Mouse (Mus musculus) heart, embryonic 14.5 days (tissue): ENCODE measurements around the gene Styk1. TPM values are rescaled to one million over a fixed set of nuclear protein-coding genes. Genes with fewer than 3 reads are reported as not detected.

ENCODE experiments used
- ATAC-seq: fragments of 200-750 bp; cut with Nextera tagmentation; 2 replicates; pipeline ENCODE4 v1.8.0; 2017; ENCODE audit warnings: low read depth, moderate TSS enrichment; ENCODE audit not compliant: insufficient number of reproducible peaks, insufficient read depth, low FRiP score
- H3K27ac ChIP-seq, 2 experiments: fragments of 200-500 bp in 1 of 2; fragments of 300-500 bp in 1 of 2; sonication (generic) in 1 of 2; replicated peaks in 1 of 2; 2 replicates each; pipeline ENCODE4 v1.5.1; 2012 to 2014; ENCODE audit warnings: low read depth in 2 of 2, low read length in 2 of 2, control low read depth in 1 of 2, mild to moderate bottlenecking in 1 of 2, mixed read lengths in 1 of 2; ENCODE audit not compliant: control insufficient read depth in 1 of 2, insufficient read depth in 1 of 2
- H3K27me3 ChIP-seq: fragments of 300-500 bp; sonication (generic); 2 replicates; pipeline ENCODE4 v1.6.1; 2014; ENCODE audit warnings: mild to moderate bottlenecking, low read length, control low read depth; ENCODE audit not compliant: control insufficient read depth, insufficient read depth
- H3K36me3 ChIP-seq: fragments of 300-500 bp; sonication (generic); 2 replicates; pipeline ENCODE4 v1.6.1; 2014; ENCODE audit warnings: mild to moderate bottlenecking, control low read depth, low read length, mixed read lengths; ENCODE audit not compliant: control insufficient read depth, insufficient read depth
- H3K4me1 ChIP-seq, 2 experiments: fragments of 200-500 bp in 1 of 2; fragments of 300-500 bp in 1 of 2; sonication (generic) in 1 of 2; 2 replicates each; pipeline ENCODE4 v1.6.1; 2012 to 2014; ENCODE audit warnings: low read length in 2 of 2, control low read depth in 1 of 2, mixed read lengths in 1 of 2; ENCODE audit not compliant: control insufficient read depth in 2 of 2, insufficient read depth in 2 of 2
- H3K4me2 ChIP-seq: fragments of 300-500 bp; sonication (generic); 2 replicates; pipeline ENCODE4 v1.6.1; 2014; ENCODE audit warnings: mild to moderate bottlenecking, low read length
- H3K4me3 ChIP-seq, 2 experiments: fragments of 200-500 bp in 1 of 2; fragments of 300-500 bp in 1 of 2; sonication (generic) in 1 of 2; 2 replicates each; pipeline ENCODE4 v1.5.1; 2012 to 2014; ENCODE audit warnings: low read length in 2 of 2, mild to moderate bottlenecking in 2 of 2, control low read depth in 1 of 2, low read depth in 1 of 2, moderate library complexity in 1 of 2; ENCODE audit not compliant: control insufficient read depth in 1 of 2, insufficient read depth in 1 of 2
- H3K9ac ChIP-seq: fragments of 300-500 bp; sonication (generic); 2 replicates; pipeline ENCODE4 v1.6.1; 2014; ENCODE audit warnings: mild to moderate bottlenecking, low read length
- H3K9me3 ChIP-seq: fragments of 300-500 bp; sonication (generic); 2 replicates; pipeline ENCODE4 v1.6.1; 2016; ENCODE audit warnings: low read length, control low read depth; ENCODE audit not compliant: control insufficient read depth
- whole genome bisulfite sequencing: fragments of 180-500 bp; shearing (Covaris S2); extraction: QIAGEN DNeasy Blood & Tissue Kit; methylation state at CpG from one replicate; pipeline ENCODE4 v1.1.7; 2014; 5-methylcytosine and 5-hydroxymethylcytosine counted together
- polyA plus RNA-seq: library from polyadenylated mRNA; unstranded; fragments of >200 nt; fragmentation: Nextera tagmentation; extraction: Ambion mirVana; gene quantifications from 2 replicates; pipeline ENCODE4 v1.2.1, GENCODE M21; 2014

Styk1 gene
- polyA plus RNA-seq, 1 experiment from 2014 or later, result 0.39 TPM

DNA sequence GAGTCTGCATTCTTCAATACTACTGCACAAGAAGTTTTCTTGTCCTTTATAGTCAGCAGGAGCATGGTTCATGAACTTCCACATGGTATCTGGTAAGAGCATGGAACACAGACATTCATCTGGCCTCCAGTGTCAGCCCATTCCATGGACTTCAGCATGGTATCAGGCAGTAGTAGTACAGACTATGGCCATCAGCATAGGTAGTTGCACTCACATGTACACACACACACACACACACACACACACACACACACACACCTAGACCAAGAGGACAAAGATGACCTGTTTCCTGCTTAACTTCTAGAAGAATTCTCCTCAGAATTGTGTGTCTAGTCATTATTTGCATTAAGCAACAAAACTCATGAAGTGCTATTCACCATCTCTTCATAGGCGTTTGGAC, 14.6 kb downstream of the Styk1 start:
- no peak overlapping the region for H3K4me2 ChIP-seq
- H3K36me3 ChIP-seq, result no peaks in the 10 kb centered on the region
- no peak overlapping the region for H3K4me3 ChIP-seq
- no peak overlapping the region for H3K9ac ChIP-seq
- WGBS, result 61% methylated on average over 1 of the region's 1 CpGs
- H3K9me3 ChIP-seq, result no peaks in the 10 kb centered on the region
- no peak overlapping the region for H3K27ac ChIP-seq
- no peaks in the 10 kb centered on the region for H3K4me1 ChIP-seq
- ATAC-seq, result no peak
- H3K27me3 ChIP-seq, result no peaks in the 10 kb centered on the region

GRCm38 (mm10) chr6:131327076-131327475, 26.3 kb downstream of the Styk1 start:
- H3K4me3 ChIP-seq, result no peak overlapping the region
- no peaks in the 10 kb centered on the region for H3K27me3 ChIP-seq
- 82% methylated on average over 2 of the region's 2 CpGs for WGBS
- ATAC-seq, result no peak
- no peak overlapping the region for H3K9ac ChIP-seq
- H3K36me3 ChIP-seq, result no peaks in the 10 kb centered on the region
- no peak overlapping the region for H3K4me2 ChIP-seq
- H3K9me3 ChIP-seq, result no peaks in the 10 kb centered on the region
- H3K4me1 ChIP-seq, result no peaks in the 10 kb centered on the region
- no peak overlapping the region for H3K27ac ChIP-seq

DNA sequence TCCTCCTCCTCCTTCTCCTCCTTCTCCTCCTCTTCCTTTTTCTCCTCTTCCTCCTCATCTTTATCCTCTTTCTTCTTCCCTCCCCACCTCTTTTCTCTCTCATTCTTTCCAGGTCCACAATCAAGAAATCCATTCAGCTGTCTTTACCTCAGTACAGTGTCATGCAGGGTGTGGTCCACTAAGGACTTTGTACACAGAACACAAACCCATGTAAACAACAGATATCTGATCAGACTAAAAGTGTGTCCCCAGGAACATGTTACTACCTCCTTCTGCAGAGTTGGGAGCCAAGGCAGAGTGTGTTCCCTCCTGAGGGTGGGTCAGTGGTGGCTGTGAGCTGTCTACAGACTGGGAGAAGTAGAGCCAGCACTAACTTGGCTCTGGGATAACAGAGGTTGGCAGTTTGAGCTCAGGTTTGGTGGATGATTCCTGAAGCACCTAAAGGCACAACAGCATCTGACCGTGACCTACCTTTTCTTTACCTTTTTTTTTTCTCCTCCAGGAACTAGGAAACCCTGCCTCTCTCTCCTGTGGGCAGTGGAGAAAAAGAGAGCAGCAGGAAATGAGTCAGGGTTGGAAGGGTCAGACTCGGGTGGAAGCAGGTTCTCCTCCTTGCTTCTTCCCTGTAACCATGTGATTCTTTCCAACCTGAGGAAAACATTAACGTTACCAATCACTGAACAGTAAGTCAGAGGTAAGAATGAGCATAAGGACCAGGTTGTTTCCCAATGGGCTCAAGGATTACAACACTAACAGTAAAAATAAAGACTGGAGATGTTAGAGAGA, 31.4 kb downstream of the Styk1 start:
- ATAC-seq, result no peak
- Histone ChIP-seq H3K4me3 (no peak overlapping the region), H3K9ac (no peak overlapping the region), H3K4me1 (no peaks in the 10 kb centered on the region), H3K9me3 (no peaks in the 10 kb centered on the region), H3K36me3 (no peaks in the 10 kb centered on the region), H3K27me3 (no peaks in the 10 kb centered on the region), H3K4me2 (no peak overlapping the region), H3K27ac (no peak overlapping the region)
- WGBS, result 64% methylated on average over 3 of the region's 3 CpGs

- Histone ChIP-seq H3K27me3 (no peaks in the 10 kb centered on the region), H3K9ac (no peak overlapping the region), H3K4me1 (no peaks in the 10 kb centered on the region), H3K4me2 (no peak overlapping the region), H3K36me3 (no peaks in the 10 kb centered on the region), H3K4me3 (no peak overlapping the region), H3K9me3 (no peaks in the 10 kb centered on the region), H3K27ac (no peak overlapping the region)
- no peak for ATAC-seq
- 76% methylated on average over 7 of the region's 7 CpGs for WGBS
Measured at GRCm38 (mm10) chr6:131316155-131317101, 37.0 kb downstream of the Styk1 start.

DNA sequence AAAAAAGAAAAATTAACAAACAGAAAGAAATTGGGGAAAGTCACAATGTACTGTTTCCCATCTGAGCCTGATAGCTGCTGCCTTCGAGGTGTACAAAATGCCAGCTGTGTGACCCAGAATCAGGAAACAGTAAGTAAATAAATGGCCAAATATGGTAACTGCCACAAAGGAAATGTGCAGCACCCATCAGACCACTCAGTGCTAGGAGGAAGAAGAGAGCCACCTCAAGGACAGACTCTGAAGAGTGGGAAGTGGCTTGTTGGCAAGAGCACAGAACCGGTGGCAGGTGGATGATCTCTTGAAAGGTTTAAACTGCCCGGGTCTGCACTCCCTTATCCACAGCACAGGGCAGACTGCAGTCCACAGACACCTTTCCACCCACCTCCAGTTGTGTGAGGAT, 45.4 kb downstream of the Styk1 start:
- 62% methylated on average over 3 of the region's 3 CpGs for WGBS

GRCm38 (mm10) chr6:131304776-131305175, 48.6 kb downstream of the Styk1 start:
- H3K36me3 ChIP-seq, result no peaks in the 10 kb centered on the region
- no peaks in the 10 kb centered on the region for H3K9me3 ChIP-seq
- H3K27ac ChIP-seq, result no peak overlapping the region
- no peak overlapping the region for H3K4me3 ChIP-seq
- no peak for ATAC-seq
- H3K27me3 ChIP-seq, result no peaks in the 10 kb centered on the region
- no peaks in the 10 kb centered on the region for H3K4me1 ChIP-seq
- no peak overlapping the region for H3K9ac ChIP-seq
- 53% methylated on average over 3 of the region's 3 CpGs for WGBS
- no peak overlapping the region for H3K4me2 ChIP-seq

More for the DNA sequence above, 45.4 kb downstream of the Styk1 start:
- H3K36me3 ChIP-seq, result no peaks in the 10 kb centered on the region
- H3K27me3 ChIP-seq, result no peaks in the 10 kb centered on the region
- H3K9ac ChIP-seq, result no peak overlapping the region
- no peak overlapping the region for H3K4me2 ChIP-seq
- no peak overlapping the region for H3K4me3 ChIP-seq
- no peaks in the 10 kb centered on the region for H3K4me1 ChIP-seq
- no peaks in the 10 kb centered on the region for H3K9me3 ChIP-seq
- no peak overlapping the region for H3K27ac ChIP-seq
- no peak for ATAC-seq

GRCm38 (mm10) chr6:131298531-131298930, 54.9 kb downstream of the Styk1 start:
- Histone ChIP-seq H3K27ac (no peak overlapping the region), H3K4me2 (no peak overlapping the region), H3K9ac (no peak overlapping the region), H3K4me3 (no peak overlapping the region), H3K27me3 (peaks cover 3% of the 10 kb centered on the region; the same call in 1 of the 2 replicates), H3K36me3 (no peaks in the 10 kb centered on the region), H3K9me3 (no peaks in the 10 kb centered on the region), H3K4me1 (no peaks in the 10 kb centered on the region)
- no peak for ATAC-seq
